Comparison of ENCODE assay signal across 23 mouse cellular contexts in the genomic region with DNA sequence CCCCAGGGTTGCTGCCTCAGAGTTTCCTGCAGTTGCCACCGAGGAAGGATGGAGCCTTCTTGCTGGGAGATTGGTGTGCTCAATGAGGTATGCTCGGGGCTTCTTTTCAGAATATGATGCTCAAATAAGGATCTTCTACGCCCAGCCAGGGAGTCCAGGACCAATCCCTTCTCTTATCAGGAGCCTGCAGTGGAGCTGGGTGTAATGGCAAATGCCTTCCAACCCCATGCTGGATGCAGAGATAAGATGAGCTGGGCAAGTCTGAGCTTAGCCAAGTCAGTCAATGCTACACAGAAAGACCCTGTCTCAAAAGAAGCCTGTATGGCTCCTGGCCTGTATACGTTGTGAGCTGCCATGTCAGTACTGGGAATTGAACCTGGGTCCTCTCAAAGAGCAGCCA. TPM values are rescaled to one million over a fixed set of nuclear protein-coding genes. Genes with fewer than 3 reads are reported as not detected.
DNase-seq lines count a peak whose midpoint lies in the region; ATAC-seq lines count a peak whose summit lies in the region.
"Had no signal": no experiment of that assay in that cellular context is flagged by ENCODE, and none has a peak within 500 bp of the region (broad histone marks: within the 10 kb centered on the region; RNA-seq: fewer than 3 reads in every experiment).

No protein-coding gene starts in this region.

- ATAC-seq in liver, embryonic 16.5 days (ENCODE audit: low read depth) = peak; percentile 100
- ATAC-seq: forebrain, postnatal 0 days; hindbrain, embryonic 16.5 days; intestine, postnatal 0 days; Patski had no signal

- peaks cover 31% of the 10 kb centered on the region for H3K4me1 ChIP-seq in erythroblast, embryonic 14.5 days (ENCODE audit: control insufficient read depth)
- H3K4me1 ChIP-seq in liver, embryonic 16.5 days (ENCODE audit: control insufficient read depth, low read depth, low read length) = peaks cover 11% of the 10 kb centered on the region
- H3K4me1 ChIP-seq: midbrain, embryonic 12.5 days had no signal

- no peaks in the 10 kb centered on the region for H3K36me3 ChIP-seq in erythroblast, embryonic 14.5 days (ENCODE audit: control insufficient read depth)
- no peaks in the 10 kb centered on the region for H3K36me3 ChIP-seq in liver, embryonic 16.5 days (ENCODE audit: control insufficient read depth, insufficient read depth)
- H3K36me3 ChIP-seq: midbrain, embryonic 12.5 days had no signal

- DNase-seq in spleen, adult 12 weeks (ENCODE audit: low spot score) = peak; percentile 42
- DNase-seq in spleen, adult 18-20 months = no peak
- no peak for DNase-seq in lung, postnatal 14 days
- DNase-seq in urinary bladder, postnatal 14 days (ENCODE audit: low spot score) = no peak
- DNase-seq in heart, adult 8-10 months (ENCODE audit: low spot score) = no peak
- DNase-seq in right cerebral cortex, postnatal 10 days (ENCODE audit: low spot score in 2 of 2) = no peak
- DNase-seq: adrenal gland, postnatal 25 days; cerebellum, postnatal 14 days; forebrain, postnatal 0 days; gastrocnemius, postnatal 10 days; heart, postnatal 4 days; lung, adult 2 months; lung, postnatal 4 days; thymus, postnatal 36 days had no signal

- 32% methylated on average over 4 of the region's 4 CpGs for WGBS in liver, embryonic 16.5 days (ENCODE audit: insufficient replicate concordance)

- H3K9me3 ChIP-seq in erythroblast, embryonic 14.5 days (ENCODE audit: control insufficient read depth, low read length) = peaks cover 4% of the 10 kb centered on the region
- no peaks in the 10 kb centered on the region; the same call in 1 of the 2 replicates for H3K9me3 ChIP-seq in liver, embryonic 16.5 days (replicated peaks; ENCODE audit: control insufficient read depth, low read length)
- H3K9me3 ChIP-seq: midbrain, embryonic 12.5 days had no signal

- H3K9ac ChIP-seq in liver, embryonic 16.5 days (ENCODE audit: low read depth, low read length) = peak overlapping the region; percentile 41
- H3K9ac ChIP-seq: forebrain, postnatal 0 days; midbrain, embryonic 12.5 days had no signal

- H3K4me2 ChIP-seq in liver, embryonic 16.5 days (ENCODE audit: low read depth, low read length) = peak overlapping the region; percentile 65
- H3K4me2 ChIP-seq: heart, embryonic 11.5 days; midbrain, embryonic 12.5 days had no signal

- H3K27me3 ChIP-seq in erythroblast, embryonic 14.5 days (ENCODE audit: control insufficient read depth) = no peaks in the 10 kb centered on the region
- H3K27me3 ChIP-seq in liver, embryonic 16.5 days (ENCODE audit: control insufficient read depth, insufficient read depth, low read depth, low read length) = no peaks in the 10 kb centered on the region
- H3K27me3 ChIP-seq: CH12.LX; midbrain, embryonic 12.5 days; Patski had no signal

- peak overlapping the region; percentile 54 for H3K4me3 ChIP-seq in erythroblast, embryonic 14.5 days (replicated peaks)
- H3K4me3 ChIP-seq in liver, embryonic 16.5 days (ENCODE audit: low read depth, low read length) = peak overlapping the region; percentile 42
- H3K4me3 ChIP-seq: layer of hippocampus, adult 2 months; midbrain, embryonic 12.5 days had no signal

- peak overlapping the region; percentile 83 for H3K27ac ChIP-seq in liver, embryonic 16.5 days (ENCODE audit: low read length)
- H3K27ac ChIP-seq: layer of hippocampus, adult 2 months; midbrain, embryonic 12.5 days had no signal

RNA-seq across cellular contexts. Expression of a gene that starts 10.9 kb away (rescaled TPM):
- 0.11 and 0.15 TPM in 2 replicates for polyA plus RNA-seq in erythroblast, embryonic 14.5 days (2012)
- 1.4 and 2.1 TPM in 2 replicates for polyA plus RNA-seq in liver, embryonic 16.5 days (2015; fragmentation: Nextera tagmentation; extraction: Ambion mirVana)
- 10 to 100 TPM; 19.9 to 23.4 (median 20.0) TPM for total RNA-seq in heart, adult 8-10 months (2022)

RNA-seq across cellular contexts. Expression of a gene that starts 37.9 kb away (rescaled TPM):
- polyA plus RNA-seq in erythroblast, embryonic 14.5 days (2012) = 4.4 and 5.0 TPM in 2 replicates
- 17.5 and 18.0 TPM in 2 replicates for polyA plus RNA-seq in liver, embryonic 16.5 days (2015; fragmentation: Nextera tagmentation; extraction: Ambion mirVana)
- total RNA-seq in heart, adult 8-10 months (2022) = 10 to 100 TPM; 38.1 to 42.6 (median 40.3) TPM

RNA-seq across cellular contexts. Expression of a gene that starts 38.1 kb away (rescaled TPM):
- 7.1 and 8.9 TPM in 2 replicates for polyA plus RNA-seq in erythroblast, embryonic 14.5 days (2012)
- polyA plus RNA-seq in liver, embryonic 16.5 days (2015; fragmentation: Nextera tagmentation; extraction: Ambion mirVana) = 5.9 and 6.5 TPM in 2 replicates
- total RNA-seq in heart, adult 8-10 months (2022) = 10 to 100 TPM; 10.1 to 15.2 (median 14.4) TPM

RNA-seq across cellular contexts. Expression of a gene that starts 53.3 kb away (rescaled TPM):
- polyA plus RNA-seq in erythroblast, embryonic 14.5 days (2012) = 5.4 and 7.7 TPM in 2 replicates
- polyA plus RNA-seq in liver, embryonic 16.5 days (2015; fragmentation: Nextera tagmentation; extraction: Ambion mirVana) = 19.7 and 21.1 TPM in 2 replicates
- total RNA-seq in heart, adult 8-10 months (2022) = 10 to 100 TPM; 12.1 to 20.9 (median 17.3) TPM
